Mouse (Mus musculus): ENCODE measurements around the gene Pgm1. TPM values are rescaled to one million over a fixed set of nuclear protein-coding genes. Genes with fewer than 3 reads are reported as not detected.

The Pgm1 gene
- polyA plus RNA-seq, 1 experiment from 2014 or later: 64.7 TPM

DNA sequence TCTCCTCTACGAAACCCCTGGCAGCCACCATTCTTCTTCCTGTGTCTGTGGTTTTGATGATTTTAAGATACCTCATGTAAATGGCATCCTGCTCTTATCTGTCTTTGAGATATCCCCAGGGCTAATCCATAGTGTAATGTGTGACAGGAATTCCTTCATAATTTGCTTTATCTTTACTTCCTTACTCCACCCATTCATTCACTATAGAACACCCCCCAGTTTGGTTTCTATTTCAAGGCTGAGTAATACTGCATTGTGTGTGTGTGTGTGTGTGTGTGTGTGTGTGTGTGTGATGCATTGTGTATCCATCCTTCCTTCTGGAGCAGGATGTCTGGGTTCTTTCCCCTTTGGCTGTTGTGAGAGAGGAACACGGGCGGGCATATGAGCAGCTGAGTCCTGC is 30.1 kb downstream of the Pgm1 start:
- Histone ChIP-seq H3K4me1 (peaks cover 16% of the 10 kb centered on the region; the same call in 1 of the 2 replicates), H3K4me3 (no peak overlapping the region), H3K36me3 (peaks cover 15% of the 10 kb centered on the region), H3K27ac (no peak overlapping the region), H3K4me2 (no peak overlapping the region), H3K9ac (no peak overlapping the region), H3K9me3 (replicated peaks) (no peaks in the 10 kb centered on the region), H3K27me3 (replicated peaks) (no peaks in the 10 kb centered on the region)
- 55% methylated on average over 3 of the region's 3 CpGs for WGBS (ENCODE audit: insufficient replicate concordance)
- ATAC-seq: no peak

DNA sequence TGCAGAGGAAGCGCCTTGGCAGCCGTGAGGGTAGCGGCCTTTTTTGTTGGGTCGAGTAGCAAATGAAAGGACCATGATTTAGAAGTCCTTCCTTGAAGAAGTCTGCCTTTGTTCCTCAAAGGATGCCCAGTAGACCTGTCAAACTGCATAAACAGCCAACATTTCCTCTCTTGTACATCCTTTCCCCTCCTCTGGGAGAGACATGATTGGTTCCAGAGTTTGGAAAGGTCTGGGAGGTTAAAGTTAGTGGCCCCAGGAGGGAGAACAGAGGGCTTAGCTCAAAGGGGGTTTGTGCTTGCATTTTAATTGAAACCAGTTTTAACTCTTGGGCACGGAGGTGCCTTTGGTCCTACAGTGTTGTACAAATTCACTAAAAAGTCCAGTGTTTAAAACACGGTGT is 37.3 kb downstream of the Pgm1 start:
- 85% methylated on average over 6 of the region's 6 CpGs for WGBS (ENCODE audit: insufficient replicate concordance)
- Histone ChIP-seq H3K4me3 (no peak overlapping the region), H3K27ac (no peak overlapping the region), H3K9ac (no peak overlapping the region), H3K9me3 (replicated peaks) (no peaks in the 10 kb centered on the region), H3K36me3 (peaks cover 49% of the 10 kb centered on the region), H3K4me1 (no peaks in the 10 kb centered on the region), H3K27me3 (replicated peaks) (no peaks in the 10 kb centered on the region), H3K4me2 (no peak overlapping the region)
- ATAC-seq: no peak

DNA sequence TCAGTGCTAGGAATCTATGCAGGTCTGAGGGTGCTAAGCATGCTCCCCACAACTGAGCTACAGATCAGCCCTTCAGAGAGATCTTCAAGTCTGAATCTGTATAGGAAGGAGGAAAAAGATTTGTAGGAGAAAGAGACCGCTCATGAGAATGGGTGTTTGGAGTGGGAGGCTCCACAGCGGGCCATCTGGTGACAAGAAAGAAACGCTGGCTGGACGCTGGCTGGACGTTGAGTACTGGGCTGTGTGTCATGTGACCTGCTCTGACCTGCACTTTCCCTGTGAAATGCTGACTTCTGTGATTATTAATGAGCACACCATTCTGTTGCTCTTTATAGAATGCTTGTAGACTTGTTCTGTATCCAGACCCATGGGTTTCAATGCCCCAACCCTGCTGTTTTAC is 40.1 kb downstream of the Pgm1 start:
- no peak overlapping the region for H3K4me2 ChIP-seq
- no peak overlapping the region for H3K9ac ChIP-seq
- H3K4me1 ChIP-seq: no peaks in the 10 kb centered on the region
- H3K27ac ChIP-seq: no peak overlapping the region
- ATAC-seq: no peak
- no peak overlapping the region for H3K4me3 ChIP-seq
- no peaks in the 10 kb centered on the region for H3K9me3 ChIP-seq (replicated peaks)
- H3K36me3 ChIP-seq: peaks cover 47% of the 10 kb centered on the region
- H3K27me3 ChIP-seq (replicated peaks): no peaks in the 10 kb centered on the region
- WGBS (ENCODE audit: insufficient replicate concordance): 74% methylated on average over 5 of the region's 5 CpGs

DNA sequence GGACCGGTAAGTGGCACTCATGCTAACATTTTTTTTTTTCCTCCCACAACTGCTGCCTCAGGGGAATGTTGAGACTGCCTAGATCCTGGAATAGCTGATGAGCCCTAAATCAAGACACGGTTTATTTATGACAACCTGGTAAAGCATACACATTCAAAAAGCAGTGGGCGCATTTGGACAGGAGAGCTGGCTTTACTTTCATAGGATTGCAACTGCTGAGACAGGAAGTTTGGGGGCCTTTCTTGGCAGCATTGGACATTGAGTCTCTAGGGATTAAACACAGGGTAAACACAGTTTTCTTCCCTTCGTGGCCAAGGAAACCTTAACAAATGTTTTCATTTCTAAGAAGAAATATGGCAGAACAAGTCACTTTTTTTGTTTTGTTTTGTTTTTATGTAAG is 40.9 kb downstream of the Pgm1 start:
- Histone ChIP-seq H3K9ac (no peak overlapping the region), H3K36me3 (peaks cover 41% of the 10 kb centered on the region), H3K4me3 (no peak overlapping the region), H3K4me1 (no peaks in the 10 kb centered on the region), H3K4me2 (no peak overlapping the region), H3K27ac (no peak overlapping the region), H3K9me3 (replicated peaks) (no peaks in the 10 kb centered on the region), H3K27me3 (replicated peaks) (no peaks in the 10 kb centered on the region)
- no peak for ATAC-seq
- WGBS (ENCODE audit: insufficient replicate concordance): 71% methylated on average over 4 of the region's 4 CpGs

DNA sequence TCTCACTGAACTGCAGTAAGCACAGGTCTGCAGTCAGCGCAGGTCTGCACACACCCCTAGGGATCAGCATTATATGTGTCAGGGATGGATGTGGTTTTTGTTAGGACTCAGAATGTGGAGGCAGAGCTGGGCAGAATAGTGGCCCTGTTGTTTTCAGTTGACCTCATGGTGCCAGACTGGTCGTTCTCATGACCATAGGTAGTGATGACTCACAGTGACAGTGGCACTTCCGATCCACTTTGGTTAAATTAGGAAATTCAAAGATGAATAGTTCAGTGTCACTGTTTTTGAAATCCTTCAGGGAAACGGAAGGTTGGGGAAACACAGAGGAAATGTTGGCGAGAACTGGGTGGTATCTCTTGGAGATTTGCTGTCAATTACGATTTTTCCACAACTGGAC is 43.7 kb downstream of the Pgm1 start:
- Histone ChIP-seq H3K9ac (no peak overlapping the region), H3K4me1 (no peaks in the 10 kb centered on the region), H3K27ac (no peak overlapping the region), H3K4me2 (no peak overlapping the region), H3K27me3 (replicated peaks) (no peaks in the 10 kb centered on the region), H3K9me3 (replicated peaks) (no peaks in the 10 kb centered on the region), H3K4me3 (no peak overlapping the region), H3K36me3 (peaks cover 27% of the 10 kb centered on the region)
- 74% methylated on average over 6 of the region's 6 CpGs for WGBS (ENCODE audit: insufficient replicate concordance)
- ATAC-seq: no peak

DNA sequence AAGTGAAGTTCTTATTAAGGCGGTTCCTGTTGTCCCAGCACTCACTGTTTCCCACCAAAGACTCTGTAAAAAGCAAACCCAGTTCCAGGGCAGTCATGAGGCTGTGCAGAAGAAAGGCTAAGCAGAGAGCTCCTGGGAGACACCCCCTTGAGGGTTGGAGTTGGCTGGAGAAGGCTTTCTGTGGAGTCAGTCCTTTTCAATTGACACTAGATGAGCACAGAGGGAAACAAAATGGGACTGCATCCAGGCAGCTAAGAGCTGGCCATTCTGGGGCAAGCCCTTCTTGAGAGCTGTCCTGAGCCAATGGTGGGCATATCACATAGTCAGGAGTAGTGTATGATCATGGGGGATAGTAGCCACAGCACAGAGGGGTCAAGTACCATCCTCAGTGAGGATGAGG is 44.7 kb downstream of the Pgm1 start:
- Histone ChIP-seq H3K36me3 (peaks cover 22% of the 10 kb centered on the region), H3K27ac (no peak overlapping the region), H3K9me3 (replicated peaks) (no peaks in the 10 kb centered on the region), H3K9ac (no peak overlapping the region), H3K27me3 (replicated peaks) (no peaks in the 10 kb centered on the region), H3K4me2 (no peak overlapping the region), H3K4me1 (no peaks in the 10 kb centered on the region), H3K4me3 (no peak overlapping the region)
- WGBS (ENCODE audit: insufficient replicate concordance): 63% methylated on average over 1 of the region's 1 CpGs
- ATAC-seq: no peak

DNA sequence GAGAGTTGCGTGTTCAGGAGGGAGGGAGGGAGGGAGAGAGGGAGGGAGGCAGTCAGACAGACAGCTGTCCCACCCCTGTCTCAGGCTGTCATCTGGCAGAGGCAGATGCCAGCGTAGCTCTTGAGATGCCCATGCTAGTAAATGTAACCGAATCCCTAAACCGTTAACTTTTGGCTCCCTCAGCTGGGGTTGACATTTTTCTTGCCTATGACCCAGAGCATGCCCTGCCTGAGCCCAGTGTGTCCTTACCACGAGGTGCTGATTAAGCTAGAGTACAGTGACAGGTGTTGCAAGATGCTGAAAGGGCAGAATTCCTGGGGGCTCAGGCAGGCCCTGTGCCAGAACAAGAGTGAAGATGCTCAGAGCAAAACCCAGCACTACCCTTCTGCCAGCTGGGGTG is 45.2 kb downstream of the Pgm1 start:
- ATAC-seq: no peak
- H3K36me3 ChIP-seq: peaks cover 22% of the 10 kb centered on the region
- no peak overlapping the region for H3K27ac ChIP-seq
- no peaks in the 10 kb centered on the region for H3K27me3 ChIP-seq (replicated peaks)
- WGBS (ENCODE audit: insufficient replicate concordance): 72% methylated on average over 5 of the region's 5 CpGs
- H3K4me1 ChIP-seq: no peaks in the 10 kb centered on the region
- H3K4me2 ChIP-seq: no peak overlapping the region
- no peak overlapping the region for H3K4me3 ChIP-seq
- no peaks in the 10 kb centered on the region for H3K9me3 ChIP-seq (replicated peaks)
- H3K9ac ChIP-seq: no peak overlapping the region

DNA sequence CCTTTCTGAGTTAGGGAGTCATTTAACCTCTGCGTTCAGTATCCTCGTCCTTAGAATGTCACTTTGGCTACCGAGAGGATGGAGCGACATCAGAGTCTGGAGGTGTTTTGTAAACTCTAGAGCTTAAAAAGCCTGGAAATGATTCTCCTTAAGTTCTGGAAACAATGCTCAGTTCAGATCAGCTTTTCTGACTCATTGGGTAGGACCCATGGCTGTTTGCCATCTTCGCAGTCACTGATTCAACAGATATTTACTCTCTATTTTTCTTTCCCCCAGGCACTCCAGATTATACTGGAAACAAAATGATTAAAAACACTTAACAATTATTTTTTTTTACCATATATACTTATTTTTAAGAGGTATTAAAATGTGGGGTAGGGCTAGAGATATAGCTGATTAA is 50.1 kb downstream of the Pgm1 start:
- Histone ChIP-seq H3K4me2 (no peak overlapping the region), H3K9me3 (replicated peaks) (no peaks in the 10 kb centered on the region), H3K4me1 (no peaks in the 10 kb centered on the region), H3K9ac (no peak overlapping the region), H3K27me3 (replicated peaks) (no peaks in the 10 kb centered on the region), H3K4me3 (no peak overlapping the region), H3K27ac (no peak overlapping the region), H3K36me3 (peaks cover 20% of the 10 kb centered on the region; the same call in 1 of the 2 replicates)
- ATAC-seq: no peak
- WGBS (ENCODE audit: insufficient replicate concordance): 84% methylated on average over 5 of the region's 5 CpGs

DNA sequence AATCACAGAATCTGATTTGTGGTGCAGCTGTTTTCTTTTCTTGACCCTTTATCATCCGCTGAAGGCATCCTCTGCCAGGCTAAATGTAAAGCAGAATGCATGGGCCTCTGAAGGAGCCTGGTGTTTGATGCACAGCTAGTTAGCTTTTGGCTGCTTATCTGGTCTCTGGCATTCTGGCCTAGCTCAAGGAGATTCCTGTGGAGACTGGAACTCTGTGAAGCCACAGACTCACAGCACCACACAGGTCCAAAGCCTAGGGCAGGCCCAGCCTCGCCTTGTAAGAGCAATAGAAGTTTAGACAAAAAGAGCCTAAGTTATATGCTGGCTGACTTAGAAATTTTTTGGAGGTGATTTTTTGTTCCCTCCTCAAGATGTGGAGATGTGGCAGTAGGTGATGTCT is 52.0 kb downstream of the Pgm1 start:
- Histone ChIP-seq H3K27ac (no peak overlapping the region), H3K9me3 (replicated peaks) (no peaks in the 10 kb centered on the region), H3K4me2 (no peak overlapping the region), H3K4me1 (no peaks in the 10 kb centered on the region), H3K36me3 (peaks cover 29% of the 10 kb centered on the region), H3K4me3 (no peak overlapping the region), H3K9ac (no peak overlapping the region), H3K27me3 (replicated peaks) (no peaks in the 10 kb centered on the region)
- no peak for ATAC-seq
- WGBS (ENCODE audit: insufficient replicate concordance): 64% methylated on average over 2 of the region's 2 CpGs

DNA sequence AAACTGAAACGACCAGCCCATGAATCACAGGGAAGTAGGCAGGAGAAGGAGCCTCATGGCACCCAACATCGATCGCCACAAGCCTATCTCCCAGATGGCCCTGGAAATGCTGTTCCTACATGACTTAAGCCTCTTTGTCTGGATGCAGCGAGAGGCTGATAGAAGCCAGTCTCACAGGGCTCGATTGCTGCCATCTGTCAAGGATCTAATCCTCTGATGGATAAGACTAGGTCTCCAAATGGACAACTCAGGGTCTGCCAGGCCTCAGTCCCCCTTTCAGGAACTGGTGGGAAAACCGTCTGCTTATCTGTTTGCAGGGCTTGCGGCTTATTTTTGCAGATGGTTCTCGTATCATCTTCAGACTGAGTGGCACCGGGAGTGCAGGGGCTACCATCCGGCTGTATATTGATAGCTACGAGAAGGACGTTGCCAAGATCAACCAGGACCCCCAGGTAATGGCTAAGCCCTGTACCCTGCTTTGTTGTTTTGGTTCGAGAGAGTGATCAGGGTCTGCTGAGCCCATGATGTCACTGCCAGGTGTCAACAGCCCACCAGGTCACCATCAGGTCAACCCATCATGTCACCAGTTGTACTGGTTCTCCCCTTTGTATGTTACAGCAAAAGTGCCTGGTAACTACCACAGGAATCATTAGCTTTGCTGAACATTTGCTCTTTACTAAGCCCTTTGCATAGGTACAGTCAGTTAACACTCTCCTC is 54.6 kb downstream of the Pgm1 start:
- WGBS (ENCODE audit: insufficient replicate concordance): 72% methylated on average over 13 of the region's 13 CpGs

DNA sequence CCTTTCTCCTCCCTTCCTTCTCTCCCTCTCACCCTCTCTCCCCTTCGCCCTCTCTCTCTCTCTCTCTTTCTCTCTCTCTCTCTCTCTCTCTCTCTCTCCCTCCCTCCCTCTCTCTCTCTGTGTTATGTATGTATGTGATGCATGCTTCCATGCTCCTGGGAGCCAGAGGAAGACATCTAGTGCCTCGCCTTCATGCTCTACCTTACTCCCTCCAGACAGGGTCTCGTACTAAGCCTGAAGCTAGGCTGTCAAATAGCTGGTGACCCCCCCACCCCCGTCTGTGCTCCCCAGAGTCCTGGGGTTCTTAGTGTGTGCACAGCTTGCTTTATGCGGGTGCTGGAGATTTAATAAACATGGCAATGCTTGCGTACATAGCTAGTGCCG is 55.1 kb downstream of the Pgm1 start:
- no peak overlapping the region for H3K27ac ChIP-seq
- no peak overlapping the region for H3K4me3 ChIP-seq
- H3K4me1 ChIP-seq: no peaks in the 10 kb centered on the region
- no peak for ATAC-seq
- H3K9ac ChIP-seq: no peak overlapping the region
- WGBS (ENCODE audit: insufficient replicate concordance): 77% methylated on average over 7 of the region's 7 CpGs
- no peak overlapping the region for H3K4me2 ChIP-seq
- no peaks in the 10 kb centered on the region for H3K9me3 ChIP-seq (replicated peaks)
- no peaks in the 10 kb centered on the region for H3K27me3 ChIP-seq (replicated peaks)
- H3K36me3 ChIP-seq: peaks cover 43% of the 10 kb centered on the region

More for the DNA sequence above, 54.6 kb downstream of the Pgm1 start:
- no peaks in the 10 kb centered on the region for H3K4me1 ChIP-seq
- H3K36me3 ChIP-seq: peaks cover 42% of the 10 kb centered on the region
- no peak overlapping the region for H3K4me2 ChIP-seq
- no peaks in the 10 kb centered on the region for H3K9me3 ChIP-seq (replicated peaks)
- H3K27ac ChIP-seq: no peak overlapping the region
- no peak for ATAC-seq
- no peaks in the 10 kb centered on the region for H3K27me3 ChIP-seq (replicated peaks)
- no peak overlapping the region for H3K9ac ChIP-seq
- no peak overlapping the region for H3K4me3 ChIP-seq

DNA sequence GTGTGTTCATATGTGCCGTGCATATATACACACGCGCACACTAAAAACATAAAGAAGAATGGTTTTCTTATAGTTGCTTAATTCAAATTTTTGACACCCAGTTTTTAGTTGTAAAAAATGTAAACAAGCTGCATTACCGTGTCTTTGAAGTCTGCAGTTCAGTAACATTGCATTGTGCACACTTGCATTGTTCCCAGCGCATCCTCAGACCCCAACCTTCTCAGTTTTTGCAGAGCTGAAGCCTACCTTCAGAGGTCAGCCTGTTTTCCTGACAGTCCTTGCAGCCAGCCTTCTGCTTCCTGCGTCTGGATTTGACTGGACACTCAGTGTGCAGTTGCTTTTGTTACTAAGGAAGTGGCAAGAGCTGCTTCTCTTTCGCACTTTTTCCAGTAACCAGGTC is 55.9 kb downstream of the Pgm1 start:
- no peak overlapping the region for H3K9ac ChIP-seq
- no peak overlapping the region for H3K4me2 ChIP-seq
- WGBS (ENCODE audit: insufficient replicate concordance): 69% methylated on average over 7 of the region's 7 CpGs
- ATAC-seq: no peak
- H3K4me1 ChIP-seq: no peaks in the 10 kb centered on the region
- H3K4me3 ChIP-seq: no peak overlapping the region
- H3K27me3 ChIP-seq (replicated peaks): no peaks in the 10 kb centered on the region
- H3K9me3 ChIP-seq (replicated peaks): no peaks in the 10 kb centered on the region
- no peak overlapping the region for H3K27ac ChIP-seq
- H3K36me3 ChIP-seq: peaks cover 43% of the 10 kb centered on the region

DNA sequence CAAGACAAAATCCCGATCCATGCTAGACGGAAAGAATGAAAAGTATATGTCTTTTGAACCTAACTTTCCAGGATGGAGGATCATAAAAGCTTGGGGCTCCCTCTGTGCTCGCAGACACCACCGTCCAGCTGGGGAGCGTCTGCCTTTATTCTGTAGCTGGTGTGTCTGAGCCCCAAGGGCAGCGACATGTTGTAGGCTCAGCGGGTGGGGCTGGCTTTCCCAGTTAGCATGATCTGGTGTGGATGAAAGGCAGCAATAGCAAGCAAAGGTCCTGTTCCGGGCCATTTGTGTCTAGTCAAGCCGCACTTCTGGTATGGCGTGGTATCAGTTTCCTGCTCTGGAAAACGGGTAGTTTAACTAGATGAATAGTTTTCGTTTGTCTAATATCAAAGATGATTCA is 56.4 kb downstream of the Pgm1 start:
- no peak for ATAC-seq
- H3K36me3 ChIP-seq: peaks cover 38% of the 10 kb centered on the region
- 77% methylated on average over 12 of the region's 12 CpGs for WGBS (ENCODE audit: insufficient replicate concordance)
- H3K9me3 ChIP-seq (replicated peaks): no peaks in the 10 kb centered on the region
- no peak overlapping the region for H3K4me2 ChIP-seq
- H3K4me3 ChIP-seq: no peak overlapping the region
- no peak overlapping the region for H3K27ac ChIP-seq
- no peak overlapping the region for H3K9ac ChIP-seq
- H3K4me1 ChIP-seq: no peaks in the 10 kb centered on the region
- H3K27me3 ChIP-seq (replicated peaks): no peaks in the 10 kb centered on the region
